Mouse (Mus musculus) liver, adult 2 months (tissue): ENCODE data around the gene Ccnk. TPM values are rescaled to one million over a fixed set of nuclear protein-coding genes. Genes with fewer than 3 reads are reported as not detected.

Experiments
- DNase-seq: peaks from one replicate; pipeline ENCODE4 v3.0.0-alpha.2; 2011; ENCODE audit warnings: low read depth, low spot score; ENCODE audit errors: extremely low read depth
- H3K27ac ChIP-seq: fragments of 200-500 bp; replicated peaks from 2 replicates; pipeline ENCODE4 v1.5.1; 2012; ENCODE audit warnings: low read depth, mild to moderate bottlenecking, control low read depth, inconsistent platforms, low read length; ENCODE audit not compliant: insufficient read depth
- H3K27me3 ChIP-seq: fragments of 200-500 bp; 2 replicates; pipeline ENCODE4 v1.6.1; 2012; ENCODE audit warnings: mild to moderate bottlenecking, moderate library complexity, low read length, inconsistent platforms; ENCODE audit not compliant: control insufficient read depth, insufficient read depth
- H3K36me3 ChIP-seq: fragments of 200-500 bp; 2 replicates; pipeline ENCODE4 v1.6.1; 2012; ENCODE audit warnings: low read length, inconsistent platforms; ENCODE audit not compliant: control insufficient read depth, insufficient read depth
- H3K4me1 ChIP-seq: fragments of 200-500 bp; 2 replicates; pipeline ENCODE4 v1.6.1; 2011; ENCODE audit warnings: low read length; ENCODE audit not compliant: control insufficient read depth, insufficient read depth
- H3K4me3 ChIP-seq: fragments of 200-500 bp; 2 replicates; pipeline ENCODE4 v1.5.1; 2011; ENCODE audit warnings: low read depth, mild to moderate bottlenecking, control low read depth, low read length, moderate library complexity; ENCODE audit not compliant: insufficient read depth
- H3K79me2 ChIP-seq: fragments of 200-500 bp; 2 replicates; pipeline ENCODE4 v1.6.1; 2012; ENCODE audit warnings: inconsistent platforms, mild to moderate bottlenecking, low read length, moderate library complexity; ENCODE audit not compliant: control insufficient read depth, insufficient read depth
- H3K9ac ChIP-seq: fragments of 200-500 bp; 2 replicates; pipeline ENCODE4 v1.6.1; 2012; ENCODE audit warnings: low read depth, mild to moderate bottlenecking, control low read depth, inconsistent platforms, low read length
- CTCF ChIP-seq: fragments of 200-500 bp; IDR thresholded peaks from 2 replicates; pipeline ENCODE4 v1.5.1; 2011; ENCODE audit warnings: low read depth, low read length, control low read depth
- POLR2A ChIP-seq: fragments of 200-500 bp; IDR thresholded peaks from 2 replicates; pipeline ENCODE4 v1.6.1; 2011; ENCODE audit warnings: low read length, control low read depth; ENCODE audit not compliant: insufficient read depth; ENCODE audit errors: extremely low read depth
- WGBS: fragments of 180-500 bp; shearing (Covaris S2); methylation state at CpG from one replicate; pipeline ENCODE4 v1.1.7; 2018; 5-methylcytosine and 5-hydroxymethylcytosine counted together
- polyA plus RNA-seq: library from polyadenylated mRNA; depleted of rRNA; stranded (reverse); fragments of >200 nt; gene quantifications from 2 replicates; pipeline ENCODE4 v1.2.3, GENCODE M21; 2012
- total RNA-seq: library from RNA; depleted of rRNA; stranded (reverse); fragments of >200 nt; gene quantifications from 2 replicates; pipeline ENCODE4 v1.2.3, GENCODE M21; 2014

Gene Ccnk
- total and polyA plus RNA-seq, 2 experiments = 4.1 to 8.5 TPM

DNA sequence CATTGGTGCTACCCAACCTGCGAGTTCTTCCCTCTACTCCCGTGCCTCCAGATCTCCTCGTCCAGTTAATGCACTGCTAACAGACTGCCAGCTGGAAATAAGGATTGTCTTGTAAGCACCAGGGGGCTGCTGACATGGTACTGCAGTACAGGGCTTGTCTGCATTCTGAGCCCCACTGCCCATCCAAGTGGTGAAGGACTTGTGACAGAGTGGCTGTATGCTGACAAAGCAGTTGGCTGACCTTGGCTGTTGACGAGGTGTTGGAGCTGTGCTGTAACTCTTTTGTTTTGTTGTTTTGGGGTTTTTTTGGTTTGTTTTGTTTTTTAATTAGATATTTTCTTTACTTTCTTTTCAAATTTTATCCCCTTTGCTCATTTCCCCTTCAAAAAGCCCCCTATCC lies 19.1 kb downstream of the Ccnk start:
- Histone ChIP-seq H3K79me2 (no peaks in the 10 kb centered on the region), H3K27me3 (no peaks in the 10 kb centered on the region), H3K36me3 (peaks cover 36% of the 10 kb centered on the region), H3K4me1 (no peaks in the 10 kb centered on the region), H3K9ac (no peak overlapping the region), H3K4me3 (no peak overlapping the region), H3K27ac (no peak overlapping the region)
- WGBS = 86% methylated on average over 4 of the region's 4 CpGs
- TF ChIP-seq CTCF (no peak), POLR2A (no peak)
- DNase-seq = no peak

GRCm38 (mm10) chr12:108200094-108200493 lies 20.7 kb downstream of the Ccnk start:
- no peaks in the 10 kb centered on the region for H3K79me2 ChIP-seq
- WGBS = 94% methylated on average over 1 of the region's 1 CpGs

GRCm38 (mm10) chr12:108203895-108204294 lies 24.5 kb downstream of the Ccnk start:
- no peaks in the 10 kb centered on the region for H3K4me1 ChIP-seq
- H3K27ac ChIP-seq = no peak overlapping the region
- H3K79me2 ChIP-seq = no peaks in the 10 kb centered on the region
- TF ChIP-seq POLR2A = no peak
- no peak for TF ChIP-seq CTCF
- WGBS = 78% methylated on average over 8 of the region's 8 CpGs
- H3K9ac ChIP-seq = no peak overlapping the region
- H3K27me3 ChIP-seq = no peaks in the 10 kb centered on the region
- no peak for DNase-seq
- H3K4me3 ChIP-seq = no peak overlapping the region
- peaks cover 6% of the 10 kb centered on the region; the same call in 1 of the 2 replicates for H3K36me3 ChIP-seq

More at GRCm38 (mm10) chr12:108200094-108200493, 20.7 kb downstream of the Ccnk start:
- Histone ChIP-seq H3K9ac (no peak overlapping the region), H3K27me3 (no peaks in the 10 kb centered on the region), H3K27ac (no peak overlapping the region), H3K36me3 (peaks cover 21% of the 10 kb centered on the region), H3K4me3 (no peak overlapping the region), H3K4me1 (no peaks in the 10 kb centered on the region)
- no peak for DNase-seq
- no peak for TF ChIP-seq POLR2A
- TF ChIP-seq CTCF = no peak

DNA sequence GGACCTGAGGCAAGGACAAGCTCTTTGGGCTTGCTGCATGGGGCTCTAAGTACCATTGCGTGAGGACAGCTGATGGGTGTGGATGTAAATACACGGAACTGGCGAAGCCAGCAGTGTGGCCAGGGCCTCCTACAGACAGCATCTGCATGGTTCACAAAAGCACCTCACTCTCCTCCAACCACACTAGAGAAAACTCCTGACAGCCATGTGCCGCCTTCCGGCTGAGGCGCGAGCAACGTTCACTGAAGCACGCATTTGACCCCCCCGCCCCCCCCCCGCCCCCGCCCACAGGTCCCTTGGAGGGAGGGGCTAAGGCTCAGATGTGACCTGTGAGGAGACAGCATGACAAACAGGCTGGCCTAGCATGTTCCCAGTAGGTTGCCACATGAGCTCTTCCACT lies 25.6 kb downstream of the Ccnk start:
- DNase-seq = no peak
- WGBS = 93% methylated on average over 12 of the region's 12 CpGs
- TF ChIP-seq POLR2A (no peak), CTCF (no peak)
- Histone ChIP-seq H3K9ac (no peak overlapping the region), H3K27me3 (no peaks in the 10 kb centered on the region), H3K4me3 (no peak overlapping the region), H3K27ac (no peak overlapping the region), H3K36me3 (peaks cover 2% of the 10 kb centered on the region; the same call in 1 of the 2 replicates), H3K79me2 (no peaks in the 10 kb centered on the region), H3K4me1 (peaks cover 7% of the 10 kb centered on the region)

- Histone ChIP-seq H3K4me1 (peaks cover 8% of the 10 kb centered on the region), H3K79me2 (no peaks in the 10 kb centered on the region), H3K9ac (no peak overlapping the region), H3K27ac (no peak overlapping the region), H3K27me3 (no peaks in the 10 kb centered on the region), H3K4me3 (no peak overlapping the region), H3K36me3 (peaks cover 2% of the 10 kb centered on the region; the same call in 1 of the 2 replicates)
- 14% methylated on average over 5 of the region's 5 CpGs for WGBS
- no peak for TF ChIP-seq POLR2A
- TF ChIP-seq CTCF = peak; percentile 89
- DNase-seq = peak; percentile 7
Measured at GRCm38 (mm10) chr12:108206641-108207040, 27.3 kb downstream of the Ccnk start.

- Histone ChIP-seq H3K9ac (no peak overlapping the region), H3K27me3 (no peaks in the 10 kb centered on the region), H3K4me1 (peaks cover 8% of the 10 kb centered on the region), H3K27ac (no peak overlapping the region), H3K36me3 (peaks cover 2% of the 10 kb centered on the region; the same call in 1 of the 2 replicates), H3K4me3 (no peak overlapping the region), H3K79me2 (no peaks in the 10 kb centered on the region)
- 97% methylated on average over 9 of the region's 9 CpGs for whole genome bisulfite sequencing
- TF ChIP-seq CTCF (no peak), POLR2A (no peak)
- no peak for DNase-seq
Measured at GRCm38 (mm10) chr12:108208216-108208615, 28.8 kb downstream of the Ccnk start.
